Mouse (Mus musculus): ENCODE data around the gene Gramd2.
"Not testable (repeated sequence)": the region's sequence is repeated elsewhere in the genome, so short reads cannot be mapped to it uniquely, and the experiment has no call there.

Gene Gramd2

GRCm38 (mm10) chr9:59721144-59721543 is 41.2 kb downstream of the Gramd2 start:
- DNase-seq (ENCODE audit: low spot score in 2 of 2): no peak

GRCm38 (mm10) chr9:59723096-59723657 is 43.2 kb downstream of the Gramd2 start:
- peak; percentile 52 to 86 for DNase-seq (ENCODE audit: low spot score in 2 of 2)

- peak; percentile 46 to 62 for DNase-seq (ENCODE audit: low spot score in 2 of 2)
Measured at GRCm38 (mm10) chr9:59723791-59724442, 44.0 kb downstream of the Gramd2 start.

GRCm38 (mm10) chr9:59725515-59725914 is 45.6 kb downstream of the Gramd2 start:
- DNase-seq (ENCODE audit: low spot score in 2 of 2): no peak

GRCm38 (mm10) chr9:59727569-59728286 is 47.8 kb downstream of the Gramd2 start:
- no peak for DNase-seq (ENCODE audit: low spot score in 2 of 2)

- no peak for DNase-seq (ENCODE audit: low spot score in 2 of 2)
Measured at GRCm38 (mm10) chr9:59731136-59731535, 51.2 kb downstream of the Gramd2 start.

GRCm38 (mm10) chr9:59733075-59733474 is 53.1 kb downstream of the Gramd2 start:
- no peak for DNase-seq (ENCODE audit: low spot score in 2 of 2)

GRCm38 (mm10) chr9:59735394-59735793 is 55.5 kb downstream of the Gramd2 start:
- DNase-seq (ENCODE audit: low spot score in 2 of 2): no peak

GRCm38 (mm10) chr9:59740593-59740992 is 60.6 kb downstream of the Gramd2 start:
- DNase-seq (ENCODE audit: low spot score in 2 of 2): no peak

GRCm38 (mm10) chr9:59743903-59744302 is 64.0 kb downstream of the Gramd2 start:
- DNase-seq (ENCODE audit: low spot score in 2 of 2): no peak

GRCm38 (mm10) chr9:59748387-59748786 is 68.4 kb downstream of the Gramd2 start:
- DNase-seq (ENCODE audit: low spot score in 2 of 2): no peak

- peak in 1 of 2 experiments; percentile 15 for DNase-seq (ENCODE audit: low spot score in 2 of 2)
Measured at GRCm38 (mm10) chr9:59748969-59749368, 69.0 kb downstream of the Gramd2 start.

- no peak for DNase-seq (ENCODE audit: low spot score in 2 of 2)
Measured at GRCm38 (mm10) chr9:59749581-59750265, 69.8 kb downstream of the Gramd2 start.

GRCm38 (mm10) chr9:59750267-59751065 is 70.5 kb downstream of the Gramd2 start, which contains the start of the genes Senp8 and Myo9a:
Senp8 (minus strand) TSS chr9:59750710.
Myo9a (plus strand) TSS chr9:59750896.
- peak; percentile 99 for DNase-seq (ENCODE audit: low spot score in 2 of 2)

GRCm38 (mm10) chr9:59751066-59751581 is 71.2 kb downstream of the Gramd2 start:
- DNase-seq (ENCODE audit: low spot score in 2 of 2): peak; percentile 51 to 72

GRCm38 (mm10) chr9:59751966-59752365 is 72.0 kb downstream of the Gramd2 start:
- DNase-seq (ENCODE audit: low spot score in 2 of 2): no peak

GRCm38 (mm10) chr9:59755199-59755598 is 75.3 kb downstream of the Gramd2 start:
- DNase-seq (ENCODE audit: low spot score in 2 of 2): no peak

GRCm38 (mm10) chr9:59757016-59757415 is 77.1 kb downstream of the Gramd2 start:
- DNase-seq (ENCODE audit: low spot score in 2 of 2): not testable (repeated sequence)

- no peak for DNase-seq (ENCODE audit: low spot score in 2 of 2)
Measured at GRCm38 (mm10) chr9:59760515-59760914, 80.6 kb downstream of the Gramd2 start.

- DNase-seq (ENCODE audit: low spot score in 2 of 2): not testable (repeated sequence)
Measured at GRCm38 (mm10) chr9:59766966-59767461, 87.1 kb downstream of the Gramd2 start.
